Mouse (Mus musculus) liver, adult 2 months (tissue): ENCODE measurements around the gene Pld1. TPM values are rescaled to one million over a fixed set of nuclear protein-coding genes. Genes with fewer than 3 reads are reported as not detected.

Experiments
- DNase-seq: peaks from one replicate; pipeline ENCODE4 v3.0.0-alpha.2; 2011; ENCODE audit warnings: low read depth, low spot score; ENCODE audit errors: extremely low read depth
- H3K27ac ChIP-seq: fragments of 200-500 bp; replicated peaks from 2 replicates; pipeline ENCODE4 v1.5.1; 2012; ENCODE audit warnings: low read depth, mild to moderate bottlenecking, control low read depth, inconsistent platforms, low read length; ENCODE audit not compliant: insufficient read depth
- H3K27me3 ChIP-seq: fragments of 200-500 bp; 2 replicates; pipeline ENCODE4 v1.6.1; 2012; ENCODE audit warnings: mild to moderate bottlenecking, moderate library complexity, low read length, inconsistent platforms; ENCODE audit not compliant: control insufficient read depth, insufficient read depth
- H3K36me3 ChIP-seq: fragments of 200-500 bp; 2 replicates; pipeline ENCODE4 v1.6.1; 2012; ENCODE audit warnings: low read length, inconsistent platforms; ENCODE audit not compliant: control insufficient read depth, insufficient read depth
- H3K4me1 ChIP-seq: fragments of 200-500 bp; 2 replicates; pipeline ENCODE4 v1.6.1; 2011; ENCODE audit warnings: low read length; ENCODE audit not compliant: control insufficient read depth, insufficient read depth
- H3K4me3 ChIP-seq: fragments of 200-500 bp; 2 replicates; pipeline ENCODE4 v1.5.1; 2011; ENCODE audit warnings: low read depth, mild to moderate bottlenecking, control low read depth, low read length, moderate library complexity; ENCODE audit not compliant: insufficient read depth
- H3K79me2 ChIP-seq: fragments of 200-500 bp; 2 replicates; pipeline ENCODE4 v1.6.1; 2012; ENCODE audit warnings: inconsistent platforms, mild to moderate bottlenecking, low read length, moderate library complexity; ENCODE audit not compliant: control insufficient read depth, insufficient read depth
- H3K9ac ChIP-seq: fragments of 200-500 bp; 2 replicates; pipeline ENCODE4 v1.6.1; 2012; ENCODE audit warnings: low read depth, mild to moderate bottlenecking, control low read depth, inconsistent platforms, low read length
- CTCF ChIP-seq: fragments of 200-500 bp; IDR thresholded peaks from 2 replicates; pipeline ENCODE4 v1.5.1; 2011; ENCODE audit warnings: low read depth, low read length, control low read depth
- POLR2A ChIP-seq: fragments of 200-500 bp; IDR thresholded peaks from 2 replicates; pipeline ENCODE4 v1.6.1; 2011; ENCODE audit warnings: low read length, control low read depth; ENCODE audit not compliant: insufficient read depth; ENCODE audit errors: extremely low read depth
- WGBS: fragments of 180-500 bp; shearing (Covaris S2); methylation state at CpG from one replicate; pipeline ENCODE4 v1.1.7; 2018; 5-methylcytosine and 5-hydroxymethylcytosine counted together
- polyA plus RNA-seq: library from polyadenylated mRNA; depleted of rRNA; stranded (reverse); fragments of >200 nt; gene quantifications from 2 replicates; pipeline ENCODE4 v1.2.3, GENCODE M21; 2012
- total RNA-seq: library from RNA; depleted of rRNA; stranded (reverse); fragments of >200 nt; gene quantifications from 2 replicates; pipeline ENCODE4 v1.2.3, GENCODE M21; 2014

Pld1 gene
- total and polyA plus RNA-seq, 2 experiments: 1.9 to 8.4 TPM

DNA sequence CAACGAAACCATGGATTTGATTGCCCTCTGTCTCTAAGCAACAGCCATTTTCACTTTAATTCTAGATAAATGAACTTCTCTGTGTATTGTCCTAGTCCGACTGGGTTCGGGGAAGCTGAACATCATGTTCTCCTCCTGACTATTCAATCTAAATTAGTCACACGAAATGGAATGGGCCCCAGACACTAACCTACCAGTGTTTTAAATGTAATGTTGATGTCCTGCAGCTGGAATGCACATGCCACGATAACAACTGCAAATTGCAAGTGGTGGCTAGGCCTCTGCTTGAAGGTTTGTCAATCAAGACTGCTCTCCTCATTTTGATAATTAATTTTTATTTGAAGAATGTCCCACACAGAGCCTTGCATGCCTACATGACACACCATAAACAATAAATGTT, 203.2 kb downstream of the Pld1 start:
- Histone ChIP-seq H3K27me3 (no peaks in the 10 kb centered on the region), H3K27ac (no peak overlapping the region), H3K79me2 (no peaks in the 10 kb centered on the region), H3K4me3 (no peak overlapping the region), H3K36me3 (no peaks in the 10 kb centered on the region), H3K4me1 (peaks cover 3% of the 10 kb centered on the region; the same call in 1 of the 2 replicates), H3K9ac (no peak overlapping the region)
- TF ChIP-seq CTCF (no peak), POLR2A (no peak)
- WGBS: 85% methylated on average over 5 of the region's 5 CpGs
- no peak for DNase-seq

DNA sequence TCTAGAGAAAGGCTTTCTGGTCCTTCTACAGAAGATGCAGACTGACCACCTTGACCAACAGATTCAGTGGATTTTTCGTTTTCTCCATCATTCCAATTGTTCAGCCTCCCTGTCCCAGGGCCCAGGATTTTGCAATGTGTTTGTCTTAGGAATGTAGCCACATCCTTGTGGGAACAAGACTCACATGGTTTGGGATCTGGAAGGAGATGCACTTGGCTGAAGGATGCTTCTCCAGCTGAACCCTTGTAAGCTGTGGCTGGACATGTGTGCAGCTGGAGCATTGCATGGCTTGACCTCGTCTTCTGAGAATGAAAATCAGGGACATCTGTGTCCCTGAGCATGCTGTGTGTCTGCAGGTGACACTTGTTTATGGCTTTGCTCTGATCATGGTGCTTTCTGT, 203.6 kb downstream of the Pld1 start:
- Histone ChIP-seq H3K27ac (no peak overlapping the region), H3K36me3 (no peaks in the 10 kb centered on the region), H3K27me3 (no peaks in the 10 kb centered on the region), H3K9ac (no peak overlapping the region), H3K4me1 (peaks cover 3% of the 10 kb centered on the region; the same call in 1 of the 2 replicates), H3K79me2 (no peaks in the 10 kb centered on the region), H3K4me3 (no peak overlapping the region)
- TF ChIP-seq CTCF: no peak
- TF ChIP-seq POLR2A: no peak
- DNase-seq: no peak
- 81% methylated on average over 2 of the region's 2 CpGs for WGBS

DNA sequence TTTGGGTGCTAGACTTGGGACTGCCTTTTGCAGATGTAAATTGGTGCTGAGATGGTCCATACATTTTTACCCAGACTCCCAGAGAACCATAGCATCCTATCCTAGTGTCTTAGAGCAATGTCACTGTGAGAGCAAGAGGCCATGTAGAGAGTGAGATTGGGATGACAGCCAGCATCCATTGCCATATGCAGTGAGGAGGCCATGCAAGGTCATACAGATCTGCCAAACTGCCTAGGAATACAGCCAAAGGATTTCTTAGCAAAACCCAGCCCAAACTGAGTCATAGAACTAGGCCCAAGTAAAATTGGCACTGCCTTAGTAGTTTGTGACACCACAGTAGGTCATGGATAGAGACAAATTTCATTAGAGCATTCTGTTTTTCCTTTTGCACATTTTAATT, 206.2 kb downstream of the Pld1 start:
- H3K79me2 ChIP-seq: no peaks in the 10 kb centered on the region
- no peak overlapping the region for H3K9ac ChIP-seq
- H3K27ac ChIP-seq: no peak overlapping the region
- no peaks in the 10 kb centered on the region for H3K36me3 ChIP-seq
- no peak overlapping the region for H3K4me3 ChIP-seq
- peak; percentile 45 for DNase-seq
- H3K4me1 ChIP-seq: peaks cover 3% of the 10 kb centered on the region; the same call in 1 of the 2 replicates
- no peaks in the 10 kb centered on the region for H3K27me3 ChIP-seq
- no peak for TF ChIP-seq POLR2A
- no peak for TF ChIP-seq CTCF

DNA sequence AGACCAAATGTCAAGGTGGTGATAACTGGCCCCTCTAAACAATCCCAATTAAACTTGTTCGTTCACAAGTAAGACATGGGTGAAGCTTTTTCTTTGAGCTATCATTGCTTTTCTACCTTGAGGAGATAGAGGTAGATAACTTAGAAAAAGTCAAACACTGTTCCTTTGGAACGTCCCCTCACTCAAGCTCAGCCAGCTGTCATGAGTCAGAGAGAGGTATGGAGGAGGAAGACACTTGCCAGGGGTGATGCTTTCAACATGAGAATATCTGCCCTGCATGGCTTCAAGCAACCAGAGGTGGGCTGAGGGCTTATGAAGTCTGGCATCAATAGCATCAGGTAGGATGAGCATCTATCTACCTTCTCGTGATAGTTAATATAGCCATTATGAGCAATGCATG, 207.0 kb downstream of the Pld1 start:
- no peaks in the 10 kb centered on the region for H3K36me3 ChIP-seq
- no peaks in the 10 kb centered on the region for H3K27me3 ChIP-seq
- DNase-seq: no peak
- TF ChIP-seq POLR2A (no peak), CTCF (no peak)
- no peak overlapping the region for H3K27ac ChIP-seq
- H3K79me2 ChIP-seq: no peaks in the 10 kb centered on the region
- 90% methylated on average over 3 of the region's 3 CpGs for WGBS
- H3K9ac ChIP-seq: no peak overlapping the region
- no peak overlapping the region for H3K4me3 ChIP-seq
- H3K4me1 ChIP-seq: peaks cover 3% of the 10 kb centered on the region; the same call in 1 of the 2 replicates

DNA sequence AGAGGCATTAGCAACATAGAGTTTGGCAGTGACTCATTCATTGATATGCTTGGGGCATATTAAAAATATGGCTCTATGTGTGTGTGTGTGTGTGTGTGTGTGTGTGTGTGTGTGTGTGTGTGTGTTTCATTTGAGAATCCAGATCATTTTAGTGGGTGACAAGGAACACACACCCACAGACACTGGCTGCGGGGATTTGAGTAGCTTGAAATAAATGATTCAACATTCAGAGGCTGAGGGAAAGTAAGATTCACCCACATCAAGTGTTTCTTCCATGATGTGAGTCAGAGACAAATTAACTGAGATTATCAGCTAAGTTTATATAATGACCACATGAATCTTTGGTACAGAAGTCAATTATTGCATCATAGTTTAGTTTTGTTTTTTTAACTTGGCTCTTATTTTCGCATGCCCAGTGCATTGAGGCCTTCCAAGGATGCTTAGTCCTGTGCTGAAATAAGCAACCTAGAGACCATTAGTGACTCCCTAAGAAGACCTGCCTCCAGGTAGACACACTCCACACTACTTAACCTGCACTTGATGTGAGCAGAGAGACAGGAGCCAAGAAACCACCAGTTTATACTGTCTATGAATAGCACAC, 211.3 kb downstream of the Pld1 start:
- Histone ChIP-seq H3K27me3 (no peaks in the 10 kb centered on the region), H3K27ac (no peak overlapping the region), H3K9ac (no peak overlapping the region), H3K36me3 (no peaks in the 10 kb centered on the region), H3K79me2 (no peaks in the 10 kb centered on the region), H3K4me3 (no peak overlapping the region), H3K4me1 (no peaks in the 10 kb centered on the region)
- TF ChIP-seq POLR2A (no peak), CTCF (no peak)
- DNase-seq: peak; percentile 55
- 58% methylated on average over 2 of the region's 2 CpGs for WGBS

DNA sequence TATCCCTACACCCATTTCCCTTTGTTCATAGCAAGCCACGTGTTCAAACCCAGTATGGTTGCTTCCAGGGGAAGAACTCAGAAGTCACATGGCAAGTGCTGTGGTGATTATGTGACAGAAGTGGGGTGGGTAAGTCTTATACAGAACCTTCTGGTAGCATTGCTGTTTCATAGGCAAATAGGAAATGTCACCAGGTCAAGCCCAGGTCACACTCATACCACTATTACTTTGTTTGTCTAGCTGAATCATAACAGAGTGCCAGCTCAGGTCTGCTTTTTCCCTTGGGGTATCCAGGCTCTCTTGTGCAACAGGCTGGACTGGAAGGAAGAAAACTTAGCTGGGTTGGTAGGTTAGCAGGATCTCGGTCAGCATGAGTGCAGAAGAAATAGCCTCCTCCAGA, 219.5 kb downstream of the Pld1 start:
- Histone ChIP-seq H3K9ac (no peak overlapping the region), H3K79me2 (no peaks in the 10 kb centered on the region), H3K27ac (no peak overlapping the region), H3K4me3 (no peak overlapping the region), H3K36me3 (no peaks in the 10 kb centered on the region), H3K4me1 (no peaks in the 10 kb centered on the region), H3K27me3 (no peaks in the 10 kb centered on the region)
- WGBS: 71% methylated on average over 2 of the region's 2 CpGs
- no peak for TF ChIP-seq POLR2A
- TF ChIP-seq CTCF: no peak
- no peak for DNase-seq
